Mouse (Mus musculus) bone marrow, adult 2 months (tissue): ENCODE data around the gene Flywch2. TPM values are rescaled to one million over a fixed set of nuclear protein-coding genes. Genes with fewer than 3 reads are reported as not detected.

Source experiments
- H3K27ac ChIP-seq: fragments of 200-500 bp; 2 replicates; pipeline ENCODE4 v1.5.1; 2012; ENCODE audit warnings: low read depth, mild to moderate bottlenecking, control low read depth, inconsistent platforms, low read length; ENCODE audit not compliant: control insufficient read depth, poor library complexity, insufficient read depth
- H3K4me1 ChIP-seq: fragments of 200-500 bp; 2 replicates; pipeline ENCODE4 v1.6.1; 2011; ENCODE audit warnings: low read length; ENCODE audit not compliant: control insufficient read depth, insufficient read depth
- H3K4me3 ChIP-seq: fragments of 200-500 bp; replicated peaks from 2 replicates; pipeline ENCODE3; 2011; ENCODE audit warnings: mild to moderate bottlenecking, low read depth, low read length, control low read depth; ENCODE audit not compliant: control insufficient read depth
- CTCF ChIP-seq: fragments of 200-500 bp; IDR thresholded peaks from 2 replicates; pipeline ENCODE4 v1.5.1; 2011; ENCODE audit warnings: low read length, control low read depth; ENCODE audit not compliant: control insufficient read depth, insufficient read depth
- POLR2A ChIP-seq: fragments of 200-500 bp; IDR thresholded peaks from 2 replicates; pipeline ENCODE4 v1.6.1; 2011; ENCODE audit warnings: low read depth, mild to moderate bottlenecking, control low read depth, low read length, borderline replicate concordance; ENCODE audit not compliant: control insufficient read depth
- WGBS: fragments of 180-500 bp; shearing (Covaris S2); methylation state at CpG from one replicate; pipeline ENCODE4 v1.1.7; 2018; 5-methylcytosine and 5-hydroxymethylcytosine counted together
- polyA plus RNA-seq: library from polyadenylated mRNA; stranded (reverse); fragments of >200 nt; gene quantifications from 2 replicates; pipeline ENCODE4 v1.2.4, GENCODE M21; 2011; ENCODE audit warnings: low replicate concordance; ENCODE audit not compliant: missing spikeins, insufficient read depth, insufficient read length

Gene Flywch2
- polyA plus RNA-seq, 1 experiment, result not detected

DNA sequence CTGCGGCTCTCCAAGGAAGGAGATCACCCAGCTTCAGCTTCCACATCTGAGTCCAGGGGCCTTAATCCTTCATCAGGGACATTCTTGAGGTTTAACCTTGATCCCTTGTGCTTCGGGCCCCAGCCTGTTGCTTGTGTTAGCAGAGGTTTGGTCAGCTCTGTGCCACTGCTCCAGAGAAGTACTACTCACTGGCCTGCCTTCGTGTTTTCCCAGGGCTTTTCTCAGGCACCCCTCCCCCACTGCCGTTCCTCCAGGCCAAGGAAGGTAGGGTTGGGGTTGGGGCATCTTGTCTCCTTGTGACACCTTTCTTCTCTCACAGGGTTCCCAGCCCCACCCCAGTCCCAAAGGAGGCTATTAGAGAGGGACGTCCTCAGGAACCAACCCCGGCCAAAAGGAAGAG, 36.2 kb upstream of the Flywch2 start:
- H3K4me3 ChIP-seq, result no peak overlapping the region
- no peak for TF ChIP-seq CTCF
- TF ChIP-seq POLR2A, result no peak
- no peaks in the 10 kb centered on the region for H3K4me1 ChIP-seq
- 81% methylated on average over 6 of the region's 6 CpGs for WGBS
- no peak overlapping the region for H3K27ac ChIP-seq

DNA sequence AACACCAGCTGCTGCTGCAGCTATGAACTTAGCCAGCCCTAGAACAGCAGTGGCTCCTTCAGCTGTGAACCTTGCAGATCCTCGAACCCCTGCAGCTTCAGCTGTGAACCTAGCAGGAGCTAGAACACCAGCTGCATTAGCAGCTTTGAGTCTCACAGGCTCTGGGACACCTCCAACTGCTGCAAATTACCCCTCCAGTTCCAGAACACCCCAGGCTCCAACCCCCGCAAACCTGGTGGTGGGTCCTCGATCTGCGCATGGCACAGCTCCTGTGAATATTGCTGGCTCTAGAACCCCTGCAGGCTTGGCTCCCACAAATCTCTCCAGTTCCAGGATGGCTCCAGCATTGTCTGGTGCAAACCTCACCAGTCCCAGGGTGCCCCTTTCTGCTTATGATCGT, 34.9 kb upstream of the Flywch2 start:
- WGBS, result 96% methylated on average over 5 of the region's 5 CpGs
- TF ChIP-seq CTCF, result no peak
- no peak for TF ChIP-seq POLR2A

DNA sequence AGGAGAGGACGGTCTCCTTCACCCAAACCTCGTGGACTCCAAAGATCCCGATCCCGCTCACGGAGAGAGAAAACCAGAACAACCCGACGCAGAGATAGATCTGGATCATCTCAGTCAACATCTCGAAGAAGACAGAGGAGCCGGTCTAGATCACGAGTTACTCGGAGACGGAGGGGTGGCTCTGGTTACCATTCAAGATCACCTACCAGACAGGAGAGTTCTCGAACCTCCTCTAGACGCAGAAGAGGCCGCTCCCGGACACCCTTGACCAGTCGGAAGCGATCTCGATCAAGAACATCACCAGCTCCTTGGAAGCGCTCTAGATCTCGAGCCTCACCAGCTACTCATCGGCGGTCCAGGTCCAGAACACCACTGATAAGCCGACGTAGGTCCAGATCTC, 33.4 kb upstream of the Flywch2 start:
- Histone ChIP-seq H3K4me1 (no peaks in the 10 kb centered on the region), H3K27ac (no peak overlapping the region), H3K4me3 (no peak overlapping the region)
- TF ChIP-seq POLR2A, result no peak
- TF ChIP-seq CTCF, result no peak
- WGBS, result 97% methylated on average over 25 of the region's 25 CpGs

More for the DNA sequence above, 34.9 kb upstream of the Flywch2 start:
- H3K4me1 ChIP-seq, result no peaks in the 10 kb centered on the region
- no peak overlapping the region for H3K4me3 ChIP-seq
- no peak overlapping the region for H3K27ac ChIP-seq

DNA sequence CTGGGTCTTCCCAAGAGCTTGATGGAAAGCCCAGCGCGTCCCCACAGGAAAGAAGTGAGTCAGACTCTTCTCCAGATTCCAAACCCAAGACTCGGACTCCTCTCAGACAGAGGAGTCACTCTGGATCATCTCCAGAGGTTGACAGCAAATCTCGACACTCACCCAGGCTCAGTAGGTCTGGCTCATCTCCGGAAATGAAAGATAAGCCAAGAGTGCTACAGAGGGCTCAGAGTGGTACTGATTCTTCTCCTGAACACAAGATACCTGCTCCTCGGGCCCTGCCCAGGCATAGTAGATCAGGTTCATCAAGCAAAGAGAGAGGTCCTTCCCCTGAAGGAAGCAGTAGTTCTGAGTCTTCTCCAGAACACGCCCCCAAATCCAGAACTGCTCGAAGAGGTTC, 32.7 kb upstream of the Flywch2 start:
- TF ChIP-seq CTCF (no peak), POLR2A (no peak)
- Histone ChIP-seq H3K27ac (no peak overlapping the region), H3K4me1 (no peaks in the 10 kb centered on the region), H3K4me3 (no peak overlapping the region)
- 96% methylated on average over 8 of the region's 8 CpGs for WGBS

DNA sequence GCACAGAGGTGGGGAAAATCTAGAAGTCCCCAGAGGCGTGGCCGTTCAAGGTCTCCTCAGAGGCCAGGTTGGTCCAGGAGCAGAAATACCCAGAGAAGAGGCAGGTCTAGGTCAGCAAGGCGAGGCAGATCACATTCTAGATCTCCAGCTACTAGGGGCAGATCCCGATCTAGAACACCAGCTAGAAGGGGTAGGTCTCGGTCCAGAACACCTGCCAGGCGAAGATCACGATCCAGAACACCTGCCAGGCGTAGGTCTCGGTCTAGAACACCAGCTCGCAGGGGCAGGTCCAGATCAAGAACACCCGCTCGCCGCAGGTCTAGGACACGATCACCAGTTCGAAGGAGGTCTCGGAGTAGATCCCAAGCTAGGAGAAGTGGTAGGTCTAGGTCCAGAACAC, 29.8 kb upstream of the Flywch2 start:
- no peak for TF ChIP-seq CTCF
- TF ChIP-seq POLR2A, result no peak
- H3K4me3 ChIP-seq, result no peak overlapping the region
- H3K4me1 ChIP-seq, result no peaks in the 10 kb centered on the region
- no peak overlapping the region for H3K27ac ChIP-seq
- WGBS, result 97% methylated on average over 16 of the region's 16 CpGs

DNA sequence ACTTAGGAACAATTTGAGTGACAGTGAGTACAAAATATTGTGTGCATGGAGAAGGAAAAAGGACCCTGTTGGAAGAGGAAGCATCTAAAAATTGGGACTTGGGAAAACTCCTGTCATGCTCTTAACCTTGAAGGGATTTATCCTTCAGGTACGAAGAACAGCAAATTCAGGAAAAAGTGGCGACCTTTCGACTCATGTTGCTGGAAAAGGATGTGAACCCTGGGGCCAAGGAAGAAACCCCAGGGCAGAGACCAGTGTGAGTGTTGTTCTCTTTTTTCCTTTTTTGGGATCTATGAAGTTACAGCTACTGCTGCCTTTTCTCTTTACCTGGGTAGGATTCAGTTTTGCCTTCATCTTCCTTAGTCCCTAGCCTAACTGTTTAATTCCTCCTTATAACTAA, 22.0 kb upstream of the Flywch2 start:
- WGBS, result 90% methylated on average over 3 of the region's 3 CpGs
- Histone ChIP-seq H3K27ac (no peak overlapping the region), H3K4me1 (peaks cover 1% of the 10 kb centered on the region; the same call in 1 of the 2 replicates), H3K4me3 (no peak overlapping the region)
- no peak for TF ChIP-seq POLR2A
- TF ChIP-seq CTCF, result no peak

DNA sequence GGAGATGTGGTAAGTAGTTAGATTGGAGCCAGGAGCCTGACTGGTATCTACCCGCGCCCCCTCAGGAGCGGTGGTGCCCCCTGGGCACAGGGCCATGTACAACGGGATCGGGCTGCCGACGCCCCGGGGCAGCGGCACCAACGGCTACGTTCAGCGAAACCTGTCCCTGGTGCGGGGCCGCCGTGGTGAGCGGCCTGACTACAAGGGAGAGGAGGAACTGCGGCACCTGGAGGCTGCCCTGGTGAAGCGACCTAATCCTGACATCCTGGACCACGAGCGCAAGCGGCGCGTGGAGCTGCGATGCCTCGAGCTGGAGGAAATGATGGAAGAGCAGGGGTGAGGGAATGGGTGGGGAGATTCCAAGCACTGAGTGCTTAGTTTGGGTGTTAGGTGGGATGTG, 21.0 kb upstream of the Flywch2 start:
- 54% methylated on average over 25 of the region's 25 CpGs for WGBS
- H3K27ac ChIP-seq, result peak overlapping the region; percentile 20; the same call in 1 of the 2 replicates
- H3K4me3 ChIP-seq, result no peak overlapping the region
- peaks cover 1% of the 10 kb centered on the region; the same call in 1 of the 2 replicates for H3K4me1 ChIP-seq
- TF ChIP-seq POLR2A, result peak; percentile 24; the same call in 1 of the 2 replicates
- TF ChIP-seq CTCF, result peak; percentile 26; the same call in 1 of the 2 replicates

DNA sequence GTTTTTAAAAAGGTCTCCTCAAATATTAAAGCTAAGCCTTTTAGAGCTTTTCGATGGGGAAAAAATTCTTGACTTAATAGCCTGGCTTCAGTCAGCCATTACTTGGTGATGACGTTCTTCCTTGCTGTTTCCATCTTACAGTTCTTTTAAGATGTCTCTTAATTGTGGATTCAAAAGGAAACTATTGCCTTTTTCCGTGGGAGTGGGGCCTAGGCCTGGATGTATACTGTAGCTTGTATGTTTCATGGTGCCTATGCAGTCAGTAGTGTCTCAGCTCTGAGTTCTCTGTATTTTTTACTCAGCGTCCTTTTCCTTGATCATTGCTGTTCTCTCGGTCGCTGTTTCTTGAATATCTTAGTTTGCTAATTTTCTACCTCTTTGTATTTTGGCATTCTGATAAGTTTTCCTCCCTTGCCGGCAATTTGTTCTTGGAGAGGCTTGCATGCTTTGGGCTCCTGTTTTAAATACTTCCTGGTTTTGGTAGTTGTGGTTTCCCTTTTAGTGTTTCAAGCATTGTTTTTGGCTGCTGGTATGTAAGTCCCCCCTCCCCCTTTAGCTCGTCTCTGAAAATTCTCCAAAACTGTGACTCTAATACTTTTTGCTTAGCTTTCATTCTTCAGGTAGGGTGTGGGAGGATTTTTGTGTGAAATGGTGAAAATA, 18.7 kb upstream of the Flywch2 start:
- TF ChIP-seq POLR2A (no peak), CTCF (no peak)
- H3K4me3 ChIP-seq, result peak overlapping the region; percentile 64
- peaks cover 1% of the 10 kb centered on the region; the same call in 1 of the 2 replicates for H3K4me1 ChIP-seq
- H3K27ac ChIP-seq, result peak overlapping the region; percentile 36; the same call in 1 of the 2 replicates
- 0% methylated on average over 8 of the region's 8 CpGs for WGBS
